In the genomic region with DNA sequence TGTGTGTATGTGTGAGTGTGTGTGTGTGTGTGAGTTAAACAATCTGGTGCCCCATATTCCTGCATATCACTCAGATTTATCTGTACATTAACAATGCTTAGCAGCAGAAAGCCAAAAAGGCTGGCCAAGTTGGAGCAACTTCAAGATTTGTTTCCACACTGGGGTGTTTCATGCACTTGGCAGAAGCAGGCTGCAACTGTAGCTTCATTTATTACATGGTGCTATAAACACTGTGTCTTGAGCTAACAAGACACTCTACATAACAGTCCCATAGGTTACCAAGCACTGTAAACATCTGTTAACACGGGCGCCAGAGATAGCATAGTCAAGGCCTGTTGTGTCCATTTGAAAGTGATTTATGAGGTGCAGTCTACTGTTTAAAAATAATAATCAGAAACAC, we compare ENCODE assay signal across 10 mouse cellular contexts. TPM values are rescaled to one million over a fixed set of nuclear protein-coding genes. Genes with fewer than 3 reads are reported as not detected.
DNase-seq lines count a peak whose midpoint lies in the region; ATAC-seq and TF ChIP-seq lines count a peak whose summit lies in the region.
"Had no signal": no experiment of that assay in that cellular context is flagged by ENCODE, and none has a peak within 500 bp of the region (broad histone marks: within the 10 kb centered on the region; RNA-seq: fewer than 3 reads in every experiment).

No protein-coding gene starts in this region.

- no peaks in the 10 kb centered on the region for H3K36me3 ChIP-seq in hindbrain, postnatal 0 days (ENCODE audit: insufficient read depth, low read length)
- no peaks in the 10 kb centered on the region for H3K36me3 ChIP-seq in hindbrain, embryonic 13.5 days
- no peaks in the 10 kb centered on the region for H3K36me3 ChIP-seq in embryonic facial prominence, embryonic 14.5 days (ENCODE audit: control insufficient read depth, insufficient read depth, low read length)
- no peaks in the 10 kb centered on the region for H3K36me3 ChIP-seq in liver, postnatal 0 days (replicated peaks; ENCODE audit: insufficient read depth, low read length)
- H3K36me3 ChIP-seq: neural tube, embryonic 12.5 days had no signal

- 54% methylated on average over 2 of the region's 2 CpGs for WGBS in hindbrain, postnatal 0 days
- WGBS in hindbrain, embryonic 13.5 days, result 72% methylated on average over 2 of the region's 2 CpGs
- 45% methylated on average over 2 of the region's 2 CpGs for WGBS in embryonic facial prominence, embryonic 14.5 days
- WGBS in liver, postnatal 0 days (ENCODE audit: insufficient replicate concordance), result 57% methylated on average over 2 of the region's 2 CpGs

- no peaks in the 10 kb centered on the region for H3K27me3 ChIP-seq in hindbrain, postnatal 0 days (ENCODE audit: insufficient read depth, low read length)
- no peaks in the 10 kb centered on the region; the same call in 1 of the 2 replicates for H3K27me3 ChIP-seq in hindbrain, embryonic 13.5 days
- H3K27me3 ChIP-seq in embryonic facial prominence, embryonic 14.5 days (replicated peaks; ENCODE audit: control insufficient read depth, insufficient read depth, low read length), result no peaks in the 10 kb centered on the region
- no peaks in the 10 kb centered on the region for H3K27me3 ChIP-seq in liver, postnatal 0 days (ENCODE audit: insufficient read depth, low read length)
- H3K27me3 ChIP-seq: neural tube, embryonic 12.5 days had no signal

- no peak overlapping the region for H3K9ac ChIP-seq in hindbrain, postnatal 0 days (replicated peaks; ENCODE audit: low read length)
- H3K9ac ChIP-seq in hindbrain, embryonic 13.5 days, result no peak overlapping the region
- H3K9ac ChIP-seq in embryonic facial prominence, embryonic 14.5 days (ENCODE audit: low read depth, low read length), result no peak overlapping the region
- no peak overlapping the region for H3K9ac ChIP-seq in liver, postnatal 0 days (replicated peaks)
- H3K9ac ChIP-seq: neural tube, embryonic 12.5 days had no signal

- H3K4me1 ChIP-seq in hindbrain, postnatal 0 days (ENCODE audit: insufficient read depth, low read length), result no peaks in the 10 kb centered on the region
- H3K4me1 ChIP-seq in hindbrain, embryonic 13.5 days (replicated peaks), result peaks cover 10% of the 10 kb centered on the region
- H3K4me1 ChIP-seq in embryonic facial prominence, embryonic 14.5 days (ENCODE audit: control insufficient read depth, insufficient read depth, low read length), result peaks cover 24% of the 10 kb centered on the region
- peaks cover 11% of the 10 kb centered on the region for H3K4me1 ChIP-seq in liver, postnatal 0 days (ENCODE audit: insufficient read depth)

- no peak for ATAC-seq in hindbrain, postnatal 0 days
- ATAC-seq in hindbrain, embryonic 13.5 days (ENCODE audit: low FRiP score), result no peak
- no peak for ATAC-seq in embryonic facial prominence, embryonic 14.5 days (ENCODE audit: low read depth)
- ATAC-seq in liver, postnatal 0 days, result no peak

- peak; percentile 33 for DNase-seq in hindbrain, postnatal 0 days (ENCODE audit: low spot score)
- peak; percentile 13 for DNase-seq in adrenal gland, postnatal 25 days
- peak; percentile 26 for DNase-seq in embryonic facial prominence, embryonic 14.5 days (ENCODE audit: low spot score)
- DNase-seq in liver, postnatal 0 days, result no peak
- no peak for DNase-seq in thymus, postnatal 14 days
- no peak for DNase-seq in testis, postnatal 14 days (ENCODE audit: low spot score)
- DNase-seq: cerebellum, adult 11 months; gastrocnemius, postnatal 10 days had no signal

- H3K4me3 ChIP-seq in hindbrain, postnatal 0 days (ENCODE audit: low read length), result no peak overlapping the region
- no peak overlapping the region for H3K4me3 ChIP-seq in hindbrain, embryonic 13.5 days
- 0 out of 2 replicates have a peak overlapping the region, but pooled peaks have one; percentile 11 for H3K4me3 ChIP-seq in embryonic facial prominence, embryonic 14.5 days (ENCODE audit: low read depth, low read length)
- H3K4me3 ChIP-seq in liver, postnatal 0 days (ENCODE audit: low read depth, low read length), result no peak overlapping the region
- H3K4me3 ChIP-seq: neural tube, embryonic 12.5 days had no signal

- no peak for TF ChIP-seq CTCF in hindbrain, postnatal 0 days (IDR thresholded peaks at IDR 0.05; ENCODE audit: low read depth)
- no peak for TF ChIP-seq CTCF in liver, postnatal 0 days (IDR thresholded peaks at IDR 0.05; ENCODE audit: low read depth)

- H3K27ac ChIP-seq in hindbrain, postnatal 0 days, result no peak overlapping the region
- no peak overlapping the region for H3K27ac ChIP-seq in hindbrain, embryonic 13.5 days
- H3K27ac ChIP-seq in embryonic facial prominence, embryonic 14.5 days (replicated peaks; ENCODE audit: low read depth, low read length), result no peak overlapping the region
- H3K27ac ChIP-seq in liver, postnatal 0 days (ENCODE audit: low read depth), result no peak overlapping the region
- H3K27ac ChIP-seq: neural tube, embryonic 12.5 days had no signal

- H3K9me3 ChIP-seq in hindbrain, postnatal 0 days (ENCODE audit: low read length), result no peaks in the 10 kb centered on the region
- H3K9me3 ChIP-seq in hindbrain, embryonic 13.5 days, result no peaks in the 10 kb centered on the region
- no peaks in the 10 kb centered on the region for H3K9me3 ChIP-seq in embryonic facial prominence, embryonic 14.5 days (ENCODE audit: control insufficient read depth, low read length)
- H3K9me3 ChIP-seq in liver, postnatal 0 days (ENCODE audit: low read length), result no peaks in the 10 kb centered on the region
- H3K9me3 ChIP-seq: neural tube, embryonic 12.5 days had no signal

- TF ChIP-seq EP300 in liver, postnatal 0 days (IDR thresholded peaks at IDR 0.05; ENCODE audit: low read depth), result no peak

- no peak overlapping the region for H3K4me2 ChIP-seq in hindbrain, postnatal 0 days (ENCODE audit: low read depth, low read length)
- no peak overlapping the region for H3K4me2 ChIP-seq in hindbrain, embryonic 13.5 days
- peak overlapping the region; percentile 36 for H3K4me2 ChIP-seq in embryonic facial prominence, embryonic 14.5 days (ENCODE audit: low read depth, low read length)
- H3K4me2 ChIP-seq in liver, postnatal 0 days (ENCODE audit: low read depth, low read length), result peak overlapping the region; percentile 35; the same call in 1 of the 2 replicates
- H3K4me2 ChIP-seq: neural tube, embryonic 12.5 days had no signal

RNA-seq across cellular contexts. Expression of gene Ghr, which starts 3.1 kb away (rescaled TPM):
- 9.7 and 10.5 TPM in 2 replicates for total RNA-seq in hindbrain, postnatal 0 days (2014; rRNA removed)
- 13.1 and 15.8 TPM in 2 replicates for polyA plus RNA-seq in hindbrain, postnatal 0 days (2015; fragmentation: Nextera tagmentation; extraction: Ambion mirVana)
- 11.0 and 11.6 TPM in 2 replicates for polyA plus RNA-seq in hindbrain, embryonic 13.5 days (2015; fragmentation: Nextera tagmentation; extraction: Ambion mirVana)
- total RNA-seq in adrenal gland, postnatal 25 days (2021), result 55.4 and 66.4 TPM in 2 replicates
- 59.1 and 64.8 TPM in 2 replicates for polyA plus RNA-seq in embryonic facial prominence, embryonic 14.5 days (2014; fragmentation: Nextera tagmentation; extraction: Ambion mirVana)
- 59.7 and 65.6 TPM in 2 replicates for polyA plus RNA-seq in liver, postnatal 0 days (2015; fragmentation: Nextera tagmentation; extraction: Ambion mirVana)

Comparison
In these comparisons a context has a peak if more than half of its experiments do, and no peak if none do; other contexts are left out.
1. DNase-seq: peak in hindbrain, postnatal 0 days (single experiment), adrenal gland, postnatal 25 days (single experiment) and embryonic facial prominence, embryonic 14.5 days (single experiment); none in liver, postnatal 0 days (single experiment), thymus, postnatal 14 days (single experiment) and testis, postnatal 14 days (single experiment).
2. H3K4me2 ChIP-seq: peak in embryonic facial prominence, embryonic 14.5 days (single experiment) and liver, postnatal 0 days (single experiment); none in hindbrain, postnatal 0 days (single experiment) and hindbrain, embryonic 13.5 days (single experiment).